Mouse (Mus musculus) heart, adult 8-10 months (tissue): ENCODE results near the gene Babam1. TPM values are rescaled to one million over a fixed set of nuclear protein-coding genes. Genes with fewer than 3 reads are reported as not detected.

Experiments used
- DNase-seq: peaks from one replicate; pipeline ENCODE4 v3.0.0; 2022; ENCODE audit warnings: low spot score
- total RNA-seq, 4 experiments: library from RNA; stranded (reverse); gene quantifications; 2 replicates each; pipeline ENCODE4 v1.2.4; 2022

Gene Babam1
- total RNA-seq, 4 experiments from 2014 or later = 70.0 to 72.7 (median 71.3) TPM

GRCm38 (mm10) chr8:71381421-71381970, 15.2 kb upstream of the Babam1 start, which contains the start of gene Nr2f6:
Gene Nr2f6, minus strand, starts transcription at chr8:71381960.
- peak; percentile 65 for DNase-seq

- peak; percentile 78 for DNase-seq
Measured at GRCm38 (mm10) chr8:71381971-71382961, 14.4 kb upstream of the Babam1 start.

- no peak for DNase-seq
Measured at GRCm38 (mm10) chr8:71383396-71383795, 13.3 kb upstream of the Babam1 start.

DNA sequence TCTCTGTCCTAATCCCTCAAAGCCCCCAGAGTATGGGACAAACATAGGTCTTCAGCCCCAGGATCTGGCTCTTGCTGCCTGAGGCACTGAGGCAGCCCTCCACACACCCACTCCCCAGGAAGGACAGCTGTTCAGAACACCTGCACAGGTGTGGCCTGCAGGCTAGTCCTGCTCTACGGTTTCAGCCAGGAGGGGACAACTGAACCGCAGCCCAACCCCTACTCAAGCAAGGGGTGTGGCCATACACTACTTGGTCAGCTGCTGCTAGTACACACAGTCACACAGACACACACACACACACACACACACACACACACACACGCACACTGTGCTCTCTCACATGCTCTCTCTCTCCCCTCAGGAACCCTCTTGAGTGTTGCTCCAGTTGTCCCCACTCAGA, 12.8 kb upstream of the Babam1 start:
- no peak for DNase-seq

- DNase-seq = no peak
Measured at GRCm38 (mm10) chr8:71385212-71385835, 11.3 kb upstream of the Babam1 start.

DNA sequence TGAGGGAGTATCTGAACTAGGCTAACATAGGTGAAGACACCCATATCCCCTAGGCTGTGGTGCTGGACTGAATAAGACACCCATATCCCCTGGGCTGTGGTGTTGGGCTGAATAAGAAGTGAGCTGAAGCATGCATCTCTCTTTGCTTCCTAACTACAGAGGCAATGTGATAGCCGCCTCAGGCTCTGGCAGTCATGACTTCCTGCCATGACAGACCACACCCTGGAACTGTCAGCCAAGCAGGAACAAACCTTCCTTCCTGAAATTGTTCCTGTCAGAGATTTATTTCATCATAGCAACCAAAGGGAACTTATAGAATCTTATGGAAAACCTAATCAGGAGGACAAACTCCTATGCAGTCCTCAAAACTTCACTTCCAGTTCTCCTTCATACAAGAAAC, 8.4 kb upstream of the Babam1 start:
- no peak for DNase-seq

GRCm38 (mm10) chr8:71391696-71392095, 5.0 kb upstream of the Babam1 start:
- no peak for DNase-seq

DNA sequence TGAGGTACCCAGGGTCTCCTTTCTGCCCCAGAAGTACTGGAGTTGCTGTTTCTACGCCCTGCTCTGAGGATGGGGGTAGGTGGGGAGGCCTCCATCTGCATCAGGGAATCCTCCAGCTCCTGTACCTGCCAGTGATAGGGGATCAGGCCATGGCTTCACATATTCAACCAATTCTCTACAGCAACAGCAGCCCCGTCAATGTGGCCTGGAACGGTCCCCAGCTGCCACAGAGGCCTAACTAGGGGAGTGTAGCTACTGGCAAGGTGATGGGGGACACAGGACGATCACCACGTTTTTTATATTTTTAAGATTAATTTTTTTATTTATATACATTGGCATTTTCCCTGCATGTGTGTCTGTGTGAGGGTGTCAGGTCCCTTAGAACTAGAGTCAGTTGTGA, 4.3 kb upstream of the Babam1 start:
- no peak for DNase-seq

GRCm38 (mm10) chr8:71392871-71393270, 3.8 kb upstream of the Babam1 start:
- DNase-seq = no peak

DNA sequence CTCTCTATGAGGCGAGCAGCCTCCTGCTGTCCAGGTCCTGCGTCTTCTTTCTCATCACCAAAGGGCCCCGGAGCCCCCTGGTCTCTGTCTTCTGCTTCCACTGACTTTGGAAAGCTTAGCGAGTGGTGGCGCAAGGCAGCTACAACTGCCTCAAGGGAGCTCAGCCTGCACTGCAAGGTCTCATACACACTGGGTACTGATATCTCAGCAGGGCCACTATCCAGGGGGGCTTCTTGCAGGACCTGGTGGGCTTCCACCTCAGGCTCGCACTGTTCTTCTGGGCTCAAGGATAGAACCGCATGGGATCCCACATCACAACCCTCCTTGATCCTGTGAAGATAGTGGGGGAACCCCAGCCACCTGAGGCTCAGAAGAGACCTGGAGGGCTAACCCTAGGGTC, 2.2 kb upstream of the Babam1 start:
- DNase-seq = no peak

GRCm38 (mm10) chr8:71395071-71395470, 1.6 kb upstream of the Babam1 start:
- no peak for DNase-seq

- DNase-seq = peak; percentile 82
Measured at GRCm38 (mm10) chr8:71395629-71396028, 1.0 kb upstream of the Babam1 start, which contains the start of gene Ushbp1. Gene Ushbp1, minus strand, starts transcription at chr8:71395802.

- no peak for DNase-seq
Measured at GRCm38 (mm10) chr8:71397701-71398100, 1.0 kb downstream of the Babam1 start.

DNA sequence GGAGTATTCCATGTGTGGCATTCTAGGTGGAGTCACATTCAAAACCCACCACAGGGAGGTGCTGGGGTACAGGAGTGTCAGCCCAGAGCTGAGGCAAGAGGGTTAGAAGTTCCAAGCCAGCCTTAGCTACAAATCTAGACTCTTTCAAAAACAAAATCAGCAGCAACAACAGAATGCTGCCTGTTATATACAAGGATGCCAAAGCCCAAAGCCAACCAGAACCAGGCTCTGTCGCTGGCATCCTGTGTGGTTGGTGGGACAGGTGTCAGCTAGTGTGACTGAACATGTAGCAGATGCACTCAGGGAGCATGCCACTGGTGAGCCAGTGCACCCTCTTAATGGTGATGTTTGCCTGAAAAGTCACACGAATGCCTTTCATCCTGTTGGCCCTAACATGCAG, 4.2 kb downstream of the Babam1 start:
- no peak for DNase-seq

DNA sequence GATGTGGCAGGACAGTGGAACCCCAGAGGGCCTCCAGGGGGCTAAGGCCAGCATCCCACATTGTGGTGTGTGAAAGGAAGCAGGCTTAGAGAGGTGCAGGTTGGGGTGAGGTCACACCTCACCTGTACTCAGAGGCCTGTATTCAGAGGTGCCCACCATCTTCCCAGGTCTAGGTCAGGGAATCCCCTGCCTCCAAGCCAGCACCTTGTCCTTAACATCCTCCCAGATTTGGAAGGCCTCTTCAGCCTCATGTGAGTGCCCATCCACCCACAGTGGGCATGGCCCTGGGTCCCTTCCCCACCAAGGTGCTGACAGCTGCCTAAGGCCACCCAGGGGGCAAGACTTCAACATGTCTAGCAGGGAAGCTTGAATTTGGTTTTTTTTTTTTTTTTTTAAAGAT, 4.8 kb downstream of the Babam1 start:
- DNase-seq = no peak

GRCm38 (mm10) chr8:71402446-71402964, 5.8 kb downstream of the Babam1 start:
- DNase-seq = no peak

DNA sequence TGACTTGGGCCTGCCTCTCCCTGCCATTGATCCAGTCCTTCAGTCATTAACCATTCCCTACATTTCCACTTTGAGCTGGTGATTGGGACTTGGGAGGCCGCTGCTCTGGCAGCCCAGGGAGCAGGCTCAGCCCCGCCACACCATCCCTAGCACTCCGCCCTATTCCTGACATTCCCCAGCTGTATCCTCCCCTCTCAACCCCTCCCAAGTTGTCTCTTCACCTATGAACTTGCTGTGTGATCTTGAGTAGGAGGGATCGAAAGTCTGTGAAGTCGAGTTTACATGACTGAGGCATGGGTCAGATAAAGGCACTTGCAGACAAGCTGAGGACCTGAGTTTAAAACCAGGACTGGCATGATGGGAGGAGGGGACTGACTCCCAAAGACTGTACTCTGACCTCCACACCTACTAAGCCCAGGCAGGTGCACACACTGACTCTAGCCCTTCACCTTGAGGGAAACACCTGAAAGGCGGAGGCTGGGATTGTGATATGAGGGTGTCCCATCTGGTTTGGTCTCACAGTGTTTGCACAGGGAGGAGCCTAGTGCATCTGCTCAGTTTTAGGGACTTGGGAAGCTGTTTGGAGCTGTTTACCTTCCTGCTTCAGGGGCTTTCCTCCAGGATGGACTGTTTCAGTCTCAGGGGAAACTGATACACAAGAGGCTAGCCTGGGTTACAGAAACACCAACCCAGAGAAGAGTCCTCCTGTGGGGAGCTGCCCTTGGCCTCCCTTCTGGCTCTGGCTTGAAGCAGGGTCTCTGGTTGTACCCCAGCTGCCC, 6.6 kb downstream of the Babam1 start:
- DNase-seq = no peak

DNA sequence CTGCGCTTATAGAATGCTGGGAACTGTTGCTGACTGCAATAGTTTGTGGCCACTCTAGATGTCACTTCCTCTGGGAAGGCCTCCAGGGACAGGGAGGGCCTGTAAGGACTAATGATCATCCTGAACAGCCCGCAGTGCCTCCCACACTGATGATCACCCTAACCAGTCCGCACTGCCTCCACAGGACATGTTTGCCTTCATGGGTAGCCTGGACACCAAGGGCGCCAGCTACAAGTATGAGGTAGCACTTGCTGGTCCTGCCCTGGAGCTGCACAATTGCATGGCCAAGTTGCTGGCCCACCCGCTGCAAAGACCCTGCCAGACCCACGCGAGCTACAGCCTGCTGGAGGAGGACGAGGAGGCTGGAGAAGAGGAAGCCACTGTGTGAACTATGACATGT, 7.3 kb downstream of the Babam1 start:
- DNase-seq = no peak

- no peak for DNase-seq
Measured at GRCm38 (mm10) chr8:71404951-71405351, 8.3 kb downstream of the Babam1 start.

GRCm38 (mm10) chr8:71405401-71406098, 8.9 kb downstream of the Babam1 start, which contains the start of gene Ankle1:
Gene Ankle1, plus strand, starts transcription at chr8:71406010.
- peak; percentile 97 for DNase-seq
